Mouse (Mus musculus): Measurements from ENCODE around the gene Tomt.

DNA sequence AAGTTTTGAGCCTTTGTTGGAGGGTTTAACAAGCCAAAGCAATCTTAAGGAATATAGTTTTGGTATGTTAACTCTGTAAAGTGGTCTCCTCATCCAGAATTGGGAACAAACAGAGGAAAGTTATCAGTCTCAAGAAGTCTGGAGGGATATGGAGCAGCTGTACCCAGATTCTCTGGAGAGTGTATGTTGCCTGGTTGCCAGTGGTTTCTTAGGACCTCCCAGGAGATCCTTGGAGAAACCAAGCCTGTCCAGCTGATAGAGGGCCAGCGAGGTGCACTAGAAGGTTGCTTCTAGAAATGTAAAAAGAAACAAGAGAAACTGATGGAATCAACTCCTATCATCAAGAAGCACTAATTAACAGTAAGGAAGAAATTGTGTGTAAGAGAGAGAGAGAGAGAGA lies 45.5 kb upstream of the Tomt start:
- TF ChIP-seq CTCF (IDR thresholded peaks at IDR 0.05; ENCODE audit: borderline replicate concordance, insufficient read depth, low read depth, low read length), result no peak
- TF ChIP-seq POLR2A (IDR thresholded peaks at IDR 0.05; ENCODE audit: borderline replicate concordance, insufficient read depth, low read length), result no peak

All from cerebellum, adult 2 months (tissue).